Mouse (Mus musculus) kidney, postnatal 25 days (tissue): ENCODE results near the gene Gm11541.

Experiments used
- DNase-seq, 2 experiments: peaks; one replicate each; pipeline ENCODE4 v3.0.0; 2021; ENCODE audit warnings: mixed read lengths in 2 of 2

The Gm11541 gene

GRCm38 (mm10) chr11:94704472-94704871 is at the start of gene Gm11541:
Gene Gm11541 (minus strand): TSS chr11:94704499.
- DNase-seq, result no peak

- DNase-seq, result no peak
Measured at GRCm38 (mm10) chr11:94752946-94753713, 48.8 kb upstream of the Gm11541 start.

- no peak for DNase-seq
Measured at GRCm38 (mm10) chr11:94741732-94742272, 37.5 kb upstream of the Gm11541 start, which contains the start of gene Cdc34b. Gene Cdc34b (plus strand): TSS chr11:94741782.

GRCm38 (mm10) chr11:94735746-94736145 is 31.4 kb upstream of the Gm11541 start:
- no peak for DNase-seq

GRCm38 (mm10) chr11:94732773-94733172 is 28.5 kb upstream of the Gm11541 start:
- DNase-seq, result peak; percentile 68 to 71

GRCm38 (mm10) chr11:94731229-94731628 is 26.9 kb upstream of the Gm11541 start:
- no peak for DNase-seq

- DNase-seq, result peak; percentile 49 to 83
Measured at GRCm38 (mm10) chr11:94730261-94730660, 26.0 kb upstream of the Gm11541 start.

- DNase-seq, result no peak
Measured at GRCm38 (mm10) chr11:94729565-94729964, 25.3 kb upstream of the Gm11541 start.

- DNase-seq, result no peak
Measured at GRCm38 (mm10) chr11:94728545-94728944, 24.2 kb upstream of the Gm11541 start.

- DNase-seq, result no peak
Measured at GRCm38 (mm10) chr11:94727306-94727705, 23.0 kb upstream of the Gm11541 start.

GRCm38 (mm10) chr11:94719216-94719615 is 14.9 kb upstream of the Gm11541 start:
- DNase-seq, result no peak

- DNase-seq, result no peak
Measured at GRCm38 (mm10) chr11:94718113-94718909, 14.0 kb upstream of the Gm11541 start.

- DNase-seq, result no peak
Measured at GRCm38 (mm10) chr11:94717239-94717638, 12.9 kb upstream of the Gm11541 start.

- peak; percentile 62 for DNase-seq
Measured at GRCm38 (mm10) chr11:94716754-94717153, 12.5 kb upstream of the Gm11541 start.

- no peak for DNase-seq
Measured at GRCm38 (mm10) chr11:94715622-94716021, 11.3 kb upstream of the Gm11541 start.

- DNase-seq, result no peak
Measured at GRCm38 (mm10) chr11:94713246-94713860, 9.1 kb upstream of the Gm11541 start.

- no peak for DNase-seq
Measured at GRCm38 (mm10) chr11:94704020-94704419, 279 bp downstream of the Gm11541 start.

GRCm38 (mm10) chr11:94702216-94702610 is 2.1 kb downstream of the Gm11541 start:
- DNase-seq, result no peak

GRCm38 (mm10) chr11:94701401-94702215 is 2.7 kb downstream of the Gm11541 start:
- DNase-seq, result peak in 1 of 2 experiments; percentile 5

GRCm38 (mm10) chr11:94699399-94699798 is 4.9 kb downstream of the Gm11541 start:
- no peak for DNase-seq

GRCm38 (mm10) chr11:94697703-94698464 is 6.4 kb downstream of the Gm11541 start:
- DNase-seq, result no peak
